Mouse (Mus musculus) brain, embryonic 14.5 days (tissue): ENCODE measurements around the gene Lrrc51.

ENCODE experiments used
- CTCF ChIP-seq: fragments of 200-500 bp; IDR thresholded peaks from 2 replicates; pipeline ENCODE4 v1.5.1; 2012; ENCODE audit warnings: inconsistent platforms, mild to moderate bottlenecking, moderate library complexity, borderline replicate concordance; ENCODE audit not compliant: insufficient read depth, insufficient read length; ENCODE audit errors: extremely low read depth
- POLR2A ChIP-seq: fragments of 200-500 bp; IDR thresholded peaks from 2 replicates; pipeline ENCODE4 v1.6.1; 2012; ENCODE audit warnings: mild to moderate bottlenecking, inconsistent platforms, borderline replicate concordance; ENCODE audit not compliant: poor library complexity, insufficient read depth, insufficient read length, severe bottlenecking; ENCODE audit errors: extremely low read depth

- TF ChIP-seq CTCF (no peak), POLR2A (no peak)
Measured at GRCm38 (mm10) chr7:101888460-101888859, 45.2 kb downstream of the Lrrc51 start.
